Mouse (Mus musculus) spleen, postnatal 10 days (tissue): ENCODE measurements around the gene Lrmda.

Source experiments
- DNase-seq, 2 experiments: peaks; one replicate each; pipeline ENCODE4 v3.0.0; 2021 to 2022; ENCODE audit warnings: low spot score in 2 of 2

Lrmda gene

DNA sequence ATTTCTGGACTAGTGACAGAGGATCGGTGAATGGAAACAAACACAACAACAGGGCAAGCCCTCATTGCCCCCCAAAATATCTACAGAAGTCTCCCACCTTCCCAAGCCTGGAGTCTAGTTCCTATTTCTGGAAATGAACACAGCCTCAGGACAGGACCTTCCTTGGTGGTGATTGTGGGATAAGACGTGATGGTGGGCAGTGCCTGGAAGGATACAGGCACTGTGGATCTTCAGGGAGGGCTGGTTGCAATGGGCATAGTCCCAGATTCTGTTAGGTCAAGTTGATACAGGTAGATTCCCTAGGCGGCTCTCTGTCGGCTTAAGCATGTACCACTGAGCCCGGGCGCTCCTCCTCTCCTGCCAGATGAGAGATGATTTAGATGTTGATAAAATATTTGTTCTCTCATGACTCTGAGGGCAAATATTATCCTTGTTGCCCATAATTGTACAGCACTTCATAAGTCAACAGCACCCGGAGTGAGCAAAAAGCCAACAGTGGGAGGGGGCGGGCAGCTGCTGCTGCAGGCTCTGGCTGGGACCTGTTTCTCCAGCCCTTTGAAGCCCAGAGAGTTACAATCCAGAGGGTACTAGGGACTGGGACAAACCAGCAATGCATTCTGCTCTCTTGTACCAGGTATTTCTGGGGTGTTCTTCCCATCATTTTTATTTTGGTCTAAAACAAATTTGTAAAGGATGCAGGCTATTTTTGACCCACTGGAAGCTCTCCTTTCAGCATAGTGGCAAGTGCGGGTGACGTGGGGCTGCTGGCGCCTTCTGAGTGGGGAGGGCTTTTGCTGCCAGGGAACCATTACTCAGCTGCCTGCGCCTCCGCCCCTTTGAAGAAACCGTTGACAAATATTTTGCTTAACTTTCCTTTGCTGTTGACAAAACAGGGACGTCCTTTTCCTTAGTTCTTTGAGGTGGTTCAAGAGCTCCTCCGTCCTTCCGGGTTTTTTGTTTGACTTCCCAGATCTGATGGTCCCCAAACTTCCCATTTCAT is 630.8 kb downstream of the Lrmda start:
- DNase-seq: no peak

GRCm38 (mm10) chr14:22651131-22651952 is 631.8 kb downstream of the Lrmda start:
- no peak for DNase-seq

DNA sequence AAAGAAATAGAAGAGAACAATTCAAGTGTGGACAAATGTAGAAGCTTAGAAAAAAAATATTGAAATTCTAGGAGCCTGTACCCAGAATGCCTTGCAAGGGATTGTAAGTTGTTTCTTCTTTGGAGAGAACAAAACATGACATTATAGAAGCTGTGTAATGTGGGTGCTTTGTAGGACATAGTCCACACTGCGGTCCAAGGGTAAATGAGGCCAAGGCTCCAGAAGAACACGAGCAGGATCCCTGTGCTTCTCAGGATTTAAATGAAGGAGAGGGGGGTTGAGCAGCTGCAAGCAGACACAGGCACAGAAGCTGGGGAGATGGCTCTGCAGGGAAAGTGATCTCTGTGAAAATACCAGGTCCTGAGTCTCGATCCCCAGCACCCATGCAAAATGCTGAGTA is 643.0 kb downstream of the Lrmda start:
- DNase-seq: no peak

DNA sequence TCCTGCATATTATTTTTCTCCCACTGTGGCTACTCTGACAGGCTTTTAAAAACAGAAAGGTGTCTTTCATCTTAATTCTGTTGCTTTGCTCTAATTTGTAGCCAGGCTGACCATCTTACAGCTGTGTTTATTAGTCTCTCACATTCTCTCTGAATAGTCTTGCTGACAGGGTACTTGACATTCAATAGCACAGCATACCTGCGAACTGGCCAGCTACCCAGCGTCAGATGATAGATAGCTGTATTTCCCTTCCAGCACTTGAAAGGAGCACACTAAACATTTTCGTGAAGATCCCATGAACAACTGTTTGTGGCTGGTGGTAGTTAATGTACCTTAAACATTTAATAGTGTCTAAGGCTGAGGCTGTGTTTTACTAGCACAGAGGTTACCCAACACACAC is 646.9 kb downstream of the Lrmda start:
- DNase-seq: no peak

DNA sequence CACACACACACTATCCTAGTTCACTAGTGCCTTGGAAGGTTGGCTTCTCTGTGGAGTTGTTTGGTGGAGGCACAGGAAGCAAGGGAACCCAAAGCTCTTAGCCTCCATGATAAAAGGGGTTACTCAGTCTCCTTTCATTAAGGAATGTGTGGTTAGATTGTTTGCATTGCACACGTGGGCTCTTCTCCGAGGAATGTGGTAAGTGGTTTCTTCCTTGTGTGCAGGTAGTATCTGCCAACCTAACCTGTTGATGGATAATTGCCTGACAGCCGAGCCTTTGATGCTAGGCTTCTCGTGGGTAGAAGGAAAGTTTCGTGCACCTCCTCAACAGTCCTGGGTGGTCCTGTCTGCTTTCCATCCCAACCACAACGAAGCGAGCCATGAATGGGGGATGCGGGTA is 648.8 kb downstream of the Lrmda start:
- DNase-seq: no peak

DNA sequence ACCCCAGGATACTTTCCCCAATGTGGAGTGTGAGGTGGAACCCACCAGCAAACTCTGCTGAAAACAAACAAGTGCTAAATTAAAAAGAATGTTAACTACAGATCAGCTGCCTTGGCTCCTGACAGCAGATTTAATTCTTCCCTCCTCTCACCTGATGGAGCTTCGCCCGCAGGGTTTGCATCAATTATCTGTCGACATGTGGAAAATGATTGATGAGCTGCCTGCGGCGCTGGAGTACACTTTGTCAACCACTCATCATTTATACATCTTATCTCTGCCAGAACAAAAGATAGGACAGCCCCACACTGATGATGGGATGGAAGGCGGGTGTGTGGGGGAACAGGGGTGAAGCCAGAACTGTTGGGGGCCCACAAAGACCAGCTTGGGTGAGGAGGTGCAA is 649.2 kb downstream of the Lrmda start:
- DNase-seq: no peak

DNA sequence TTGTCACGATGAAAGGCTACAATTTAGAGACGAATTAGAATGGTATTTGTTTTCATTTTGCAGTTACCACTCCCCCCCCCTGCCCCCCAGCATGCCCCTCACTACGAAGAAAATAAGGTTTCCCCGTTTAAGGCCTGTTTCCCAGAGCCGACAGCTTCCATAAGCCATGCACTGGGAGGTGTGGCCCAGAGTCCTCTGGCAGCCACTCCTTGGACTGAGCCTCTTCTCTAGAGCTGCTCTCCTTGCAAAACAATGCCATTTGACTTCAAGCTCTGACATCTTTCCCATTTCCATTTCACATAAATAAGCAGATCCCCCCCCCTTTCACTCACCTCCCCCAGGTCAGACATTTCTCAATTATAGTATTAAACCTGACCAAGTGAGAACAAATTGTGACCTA is 654.1 kb downstream of the Lrmda start:
- DNase-seq: no peak

DNA sequence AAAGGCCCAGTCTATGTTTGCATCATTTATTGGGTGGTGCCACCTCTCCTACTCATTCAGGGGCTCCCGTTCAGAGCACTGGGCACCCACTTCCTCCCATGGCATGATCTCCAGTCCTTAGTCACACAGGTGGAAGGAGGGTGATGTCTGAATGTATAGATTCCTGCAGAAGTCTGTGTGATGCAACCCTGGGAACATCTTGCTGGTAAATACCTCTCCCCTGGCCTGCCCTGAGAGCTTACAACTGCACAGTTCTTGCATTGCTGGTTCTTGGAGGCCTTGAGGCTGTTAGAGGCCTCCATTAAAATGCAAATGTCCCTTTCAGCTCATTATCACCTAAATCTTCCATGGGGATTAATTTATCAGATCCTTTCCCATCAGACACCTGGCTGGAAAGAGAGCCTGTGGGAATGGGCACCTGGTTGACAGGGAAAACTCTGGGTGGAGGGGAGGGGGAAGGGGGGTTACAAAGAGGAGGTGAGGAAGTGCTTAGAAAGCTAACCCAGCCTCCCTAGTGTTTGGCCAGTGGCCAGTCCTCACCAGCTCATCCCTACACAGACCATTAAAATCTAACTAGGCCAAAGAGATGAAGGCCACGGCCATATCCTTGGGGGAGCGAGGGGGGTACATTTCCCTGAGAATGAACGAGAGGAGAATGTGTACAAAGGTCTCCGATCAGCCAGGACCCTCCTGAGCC is 659.6 kb downstream of the Lrmda start:
- no peak for DNase-seq

- no peak for DNase-seq
Measured at GRCm38 (mm10) chr14:22679705-22680643, 660.5 kb downstream of the Lrmda start.

DNA sequence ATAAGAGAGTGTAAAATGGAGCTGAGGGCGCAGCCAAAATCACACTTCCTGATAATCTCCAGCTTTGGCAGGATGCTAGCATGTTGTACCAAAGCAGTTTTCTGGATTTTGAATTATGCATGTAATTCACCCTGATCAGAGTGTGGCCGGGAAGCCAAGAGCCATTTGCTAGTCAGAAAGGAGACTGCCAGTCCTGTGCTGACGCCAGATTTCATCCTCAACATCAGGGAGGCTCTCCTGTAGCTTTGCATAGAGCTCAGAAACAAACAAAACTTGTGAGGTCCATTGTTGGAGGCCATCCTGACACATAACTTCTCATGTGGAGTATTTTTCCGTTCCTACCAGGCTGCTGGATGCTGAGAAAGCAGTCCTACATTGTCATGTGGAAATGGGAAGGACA is 667.4 kb downstream of the Lrmda start:
- DNase-seq: no peak

DNA sequence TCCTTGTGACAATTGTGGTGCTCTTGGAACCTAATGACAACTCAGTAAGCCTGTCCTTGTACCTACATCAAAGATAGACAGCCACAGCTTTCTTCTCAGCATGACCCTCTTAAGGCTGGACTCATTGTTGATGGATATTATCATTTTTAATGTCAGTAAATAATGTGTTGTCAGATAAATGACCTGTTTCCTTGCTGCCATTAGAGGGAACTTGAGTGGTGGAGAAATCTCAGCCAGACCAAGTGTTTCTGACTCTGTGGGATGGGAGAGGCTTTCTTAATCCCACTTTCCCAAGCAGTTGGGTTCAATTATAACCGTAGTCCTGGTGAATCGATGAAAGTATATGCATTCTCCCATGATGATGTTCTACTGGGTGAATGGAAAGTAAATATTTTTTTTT is 668.9 kb downstream of the Lrmda start:
- DNase-seq: no peak

GRCm38 (mm10) chr14:22695448-22695847 is 675.9 kb downstream of the Lrmda start:
- DNase-seq: no peak

GRCm38 (mm10) chr14:22695931-22696365 is 676.4 kb downstream of the Lrmda start:
- DNase-seq: no peak

GRCm38 (mm10) chr14:22700236-22700635 is 680.7 kb downstream of the Lrmda start:
- no peak for DNase-seq

DNA sequence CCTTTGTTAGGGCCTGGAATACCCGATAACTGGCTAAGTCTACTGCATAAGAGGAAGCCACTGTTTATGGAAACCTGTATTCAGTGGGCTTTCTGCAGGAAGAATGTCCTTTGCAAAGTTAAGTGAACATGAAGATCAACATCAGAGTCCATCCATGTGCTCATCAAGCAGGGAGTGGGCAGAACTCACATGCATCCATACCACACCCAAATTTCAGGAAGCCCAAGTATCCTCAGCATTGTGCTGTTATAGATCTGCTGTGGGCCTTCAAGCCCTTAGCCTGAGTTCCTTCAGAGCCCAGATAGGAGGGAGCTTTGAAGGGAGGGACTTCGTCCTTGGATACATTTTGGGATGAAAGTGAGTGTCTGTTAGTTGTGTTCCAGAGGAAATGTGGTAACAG is 681.2 kb downstream of the Lrmda start:
- no peak for DNase-seq

GRCm38 (mm10) chr14:22707958-22708701 is 688.6 kb downstream of the Lrmda start:
- DNase-seq: no peak

DNA sequence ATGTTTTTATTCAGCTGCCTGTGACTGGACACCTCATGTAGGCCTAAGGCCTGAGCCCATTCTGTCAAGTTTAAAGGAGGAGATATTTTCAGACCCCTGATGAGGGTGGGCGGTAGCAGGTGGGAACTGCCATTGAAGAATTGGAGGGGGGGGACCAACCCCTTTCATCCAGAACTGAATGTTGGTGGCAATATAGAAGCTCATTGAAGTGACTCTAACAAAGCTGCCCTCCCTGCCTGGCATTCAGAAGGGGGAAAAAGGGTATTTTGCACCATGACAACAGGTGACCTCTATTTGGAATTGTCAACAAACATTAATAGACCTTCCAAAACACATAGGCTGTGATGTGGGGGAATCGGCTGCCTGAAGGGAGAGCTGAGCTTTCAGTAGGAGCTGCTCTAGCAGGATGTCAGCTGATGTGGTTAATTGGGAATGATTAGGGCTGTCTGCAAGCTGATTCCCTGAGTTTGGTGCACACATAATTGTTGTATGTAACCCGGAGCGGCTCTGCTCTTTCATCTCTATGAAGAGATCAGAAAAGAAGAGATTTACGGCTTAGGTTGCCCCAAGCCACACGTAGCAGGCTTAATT is 690.7 kb downstream of the Lrmda start:
- no peak for DNase-seq

GRCm38 (mm10) chr14:22712388-22712787 is 692.9 kb downstream of the Lrmda start:
- no peak for DNase-seq

DNA sequence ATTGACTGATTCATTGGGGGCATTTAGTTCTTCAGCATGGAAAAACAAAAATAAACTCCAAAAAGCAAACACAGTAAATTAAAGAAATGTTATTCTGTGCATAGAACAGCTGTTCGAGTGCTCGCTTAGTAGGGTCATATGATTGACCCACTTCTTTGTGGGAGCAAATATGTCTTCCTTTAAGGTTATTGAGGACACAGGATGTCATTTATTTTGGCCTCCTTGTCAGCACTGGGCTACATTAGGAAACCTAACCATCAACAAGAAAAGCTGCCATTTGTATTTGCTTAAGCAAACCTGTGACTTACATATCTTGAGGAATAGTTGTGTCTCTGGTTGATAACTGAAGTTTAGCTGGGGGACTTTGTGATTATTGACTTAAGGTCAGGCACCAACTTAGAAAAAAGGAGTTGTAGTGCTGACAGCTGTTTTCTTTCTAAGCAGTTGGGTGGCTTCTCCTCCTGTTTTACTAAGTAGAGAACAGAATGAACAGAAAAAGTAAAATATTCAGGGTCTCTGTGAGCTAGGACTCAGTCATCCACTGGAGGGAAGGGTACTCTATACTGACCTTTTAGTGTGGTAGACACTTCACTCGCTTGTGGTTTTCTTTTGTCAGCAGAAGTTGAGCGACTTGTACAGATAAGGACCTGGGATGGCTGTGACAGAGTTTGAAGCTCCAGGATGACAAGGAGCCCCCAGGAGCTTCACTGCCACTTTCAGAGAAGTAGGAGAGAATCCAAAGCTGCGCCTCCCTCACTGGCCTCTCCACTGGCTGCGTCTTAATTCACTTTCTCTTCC is 696.3 kb downstream of the Lrmda start:
- DNase-seq: no peak
